Mouse (Mus musculus) cerebellum, adult (tissue): ENCODE results near the gene Grid1.

Source experiments
- ATAC-seq: cut with Nextera tagmentation; 2 replicates; pipeline ENCODE4 v1.9.2; 2017; ENCODE audit warnings: mild to moderate bottlenecking, moderate library complexity, mixed read lengths; ENCODE audit not compliant: insufficient number of reproducible peaks, low FRiP score, low TSS enrichment

Gene Grid1

DNA sequence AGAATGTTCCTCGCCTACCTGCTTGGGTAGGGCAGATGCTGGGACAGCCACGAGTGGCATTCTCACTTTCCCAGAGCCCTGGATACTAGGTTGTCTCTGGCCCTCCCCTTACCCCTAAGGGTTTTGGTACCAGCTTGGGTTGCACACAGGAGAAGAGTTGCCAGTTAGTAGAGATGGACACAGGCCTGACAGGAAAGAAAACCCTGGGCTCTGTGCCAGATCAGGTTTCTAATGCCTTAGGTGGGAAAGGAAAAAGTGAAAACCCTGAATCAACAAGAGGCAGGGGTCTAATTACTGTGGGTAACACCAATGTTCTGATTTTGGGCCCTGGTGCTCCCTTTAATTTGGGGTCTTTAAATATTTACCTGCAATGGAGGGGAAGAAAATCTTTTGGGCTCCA lies 88.5 kb downstream of the Grid1 start:
- no peak for ATAC-seq

DNA sequence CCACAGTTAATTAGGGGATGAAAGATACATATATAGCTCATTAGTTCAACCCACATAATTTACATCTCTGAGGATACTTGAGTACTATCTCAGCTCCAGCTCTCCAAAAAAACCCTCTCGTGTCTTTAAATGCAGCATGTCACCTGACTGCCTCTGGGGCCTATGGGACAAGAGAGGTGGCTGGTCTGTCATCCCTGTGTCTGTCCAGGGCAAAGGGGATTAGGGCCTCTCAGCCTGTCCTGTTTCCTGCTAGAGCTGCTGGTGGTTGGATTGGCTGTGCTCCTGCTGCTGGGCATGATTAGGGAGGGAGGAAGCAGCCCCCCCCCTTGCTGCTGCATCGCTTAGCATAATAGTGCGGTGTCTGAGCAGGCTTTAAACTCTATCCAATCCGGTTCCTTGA lies 88.9 kb downstream of the Grid1 start:
- ATAC-seq, result no peak

GRCm38 (mm10) chr14:34916315-34916714 lies 96.4 kb downstream of the Grid1 start:
- ATAC-seq, result no peak

DNA sequence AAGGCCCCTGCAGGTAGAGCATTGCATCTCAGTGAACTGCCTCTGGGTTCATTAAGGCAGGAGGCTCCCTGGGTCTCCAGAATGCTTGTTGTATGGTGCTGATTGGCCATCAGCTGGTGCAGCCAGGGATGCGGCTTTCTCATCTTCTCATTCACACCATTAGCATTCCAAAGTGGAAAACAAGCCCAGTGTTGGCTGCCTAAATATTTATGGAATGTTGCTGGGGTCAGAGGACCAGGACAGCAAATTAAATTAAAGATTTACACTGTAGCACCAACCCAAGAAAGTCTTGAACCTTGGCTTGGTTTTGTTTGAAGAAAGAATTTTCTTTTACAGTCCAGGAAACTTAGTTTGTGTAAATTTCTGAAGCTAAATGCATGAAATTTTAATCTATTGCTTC lies 97.2 kb downstream of the Grid1 start:
- no peak for ATAC-seq

DNA sequence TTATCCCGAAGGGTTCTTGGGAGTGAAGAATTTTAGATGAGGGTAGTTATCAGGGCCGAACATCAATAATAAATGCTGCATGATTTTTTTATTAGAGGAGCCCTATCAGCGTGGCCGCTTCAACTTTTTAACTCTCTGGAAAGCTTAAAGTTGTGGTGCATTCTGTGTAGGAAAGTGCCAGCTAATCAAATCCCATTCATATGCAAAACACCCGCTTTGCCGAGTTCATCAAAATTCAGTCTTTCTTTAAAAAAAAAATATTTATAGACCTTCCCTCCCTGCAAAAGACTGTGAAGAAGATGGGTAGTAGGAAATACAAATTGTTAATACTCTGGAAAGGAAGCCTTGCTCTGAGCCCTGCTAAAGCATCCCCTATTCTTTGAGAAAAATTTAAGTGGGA lies 99.3 kb downstream of the Grid1 start:
- no peak for ATAC-seq

- ATAC-seq, result no peak
Measured at GRCm38 (mm10) chr14:34921265-34921664, 101.4 kb downstream of the Grid1 start.

- no peak for ATAC-seq
Measured at GRCm38 (mm10) chr14:34925021-34925420, 105.1 kb downstream of the Grid1 start.

- no peak for ATAC-seq
Measured at GRCm38 (mm10) chr14:34930040-34930719, 110.3 kb downstream of the Grid1 start.

DNA sequence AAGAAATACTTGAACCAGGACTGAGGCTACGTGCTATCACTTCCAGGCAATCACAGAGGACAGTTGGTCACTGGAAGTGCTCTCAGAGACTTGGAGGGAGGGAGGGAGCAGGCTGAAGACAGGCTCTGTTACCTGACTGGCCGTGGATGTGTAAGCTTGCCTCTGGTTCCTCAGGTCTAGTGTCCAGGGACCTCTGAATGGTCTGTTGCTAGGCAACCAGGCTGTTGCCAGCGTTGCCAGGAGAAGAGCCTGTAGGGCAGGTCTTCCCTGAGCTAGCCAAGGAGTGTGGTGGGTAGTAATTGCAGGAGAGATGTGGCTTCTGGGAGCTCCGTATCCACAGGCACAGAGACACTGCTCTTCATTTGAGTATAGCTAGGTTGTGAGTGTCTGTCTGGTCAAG lies 113.3 kb downstream of the Grid1 start:
- ATAC-seq, result no peak

DNA sequence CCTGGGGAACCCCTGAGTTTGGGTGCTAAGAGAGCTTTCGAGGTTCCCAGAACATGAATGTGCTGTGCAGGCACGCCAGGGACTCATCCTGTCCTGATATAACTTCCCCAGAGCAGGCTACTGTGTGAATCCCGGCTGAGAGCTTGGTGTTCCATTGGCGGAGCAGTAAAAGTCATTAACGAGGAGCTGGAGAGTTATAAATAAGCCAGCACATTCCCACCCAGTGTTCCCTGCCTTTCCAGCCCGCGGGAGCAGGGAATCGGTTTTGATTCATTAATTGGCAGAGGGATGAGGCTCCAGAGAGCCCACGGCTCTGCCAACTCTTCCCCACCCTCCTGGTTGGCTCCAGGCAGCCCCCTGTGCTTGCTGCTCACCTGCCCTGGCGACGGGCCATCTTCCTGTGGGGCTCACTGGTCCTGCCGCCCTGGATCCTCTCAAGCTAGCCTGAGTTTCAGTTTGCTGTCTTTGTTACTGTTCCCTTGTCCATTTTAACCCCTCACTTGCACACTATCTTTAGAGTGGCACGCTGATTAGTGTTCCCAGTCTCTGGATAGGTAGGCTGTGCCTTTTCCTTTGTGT lies 116.4 kb downstream of the Grid1 start:
- no peak for ATAC-seq

DNA sequence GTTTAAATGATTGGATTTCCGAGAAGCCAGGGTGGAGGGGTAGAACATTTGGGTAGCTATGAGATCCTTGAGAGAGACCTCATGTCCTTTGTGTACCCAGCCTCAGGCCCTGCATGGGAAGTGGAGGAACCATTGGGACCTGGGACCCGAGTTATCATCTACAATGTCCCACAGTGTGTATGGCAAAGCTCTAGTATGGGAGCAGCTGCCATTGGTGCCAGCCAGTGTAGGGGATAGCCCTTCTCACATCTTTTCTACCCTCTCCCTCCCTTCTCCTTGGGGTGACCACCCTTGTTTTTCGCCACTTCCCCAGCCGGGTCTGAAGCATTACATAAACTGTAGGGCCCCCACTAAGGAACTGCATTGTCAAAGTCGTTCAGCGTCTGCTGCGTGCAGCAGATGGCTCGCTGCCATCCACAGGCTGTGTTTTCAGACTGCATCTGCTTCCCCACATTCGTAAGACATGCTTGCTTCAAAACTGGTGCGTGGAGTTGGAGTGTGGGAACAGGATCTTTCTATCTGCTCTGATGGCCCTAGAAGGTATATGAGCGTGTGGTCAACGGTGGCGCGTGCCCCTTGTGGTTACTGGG lies 124.6 kb downstream of the Grid1 start:
- ATAC-seq, result no peak

- no peak for ATAC-seq
Measured at GRCm38 (mm10) chr14:34945471-34946313, 125.8 kb downstream of the Grid1 start.

- no peak for ATAC-seq
Measured at GRCm38 (mm10) chr14:34946314-34946583, 126.3 kb downstream of the Grid1 start.

DNA sequence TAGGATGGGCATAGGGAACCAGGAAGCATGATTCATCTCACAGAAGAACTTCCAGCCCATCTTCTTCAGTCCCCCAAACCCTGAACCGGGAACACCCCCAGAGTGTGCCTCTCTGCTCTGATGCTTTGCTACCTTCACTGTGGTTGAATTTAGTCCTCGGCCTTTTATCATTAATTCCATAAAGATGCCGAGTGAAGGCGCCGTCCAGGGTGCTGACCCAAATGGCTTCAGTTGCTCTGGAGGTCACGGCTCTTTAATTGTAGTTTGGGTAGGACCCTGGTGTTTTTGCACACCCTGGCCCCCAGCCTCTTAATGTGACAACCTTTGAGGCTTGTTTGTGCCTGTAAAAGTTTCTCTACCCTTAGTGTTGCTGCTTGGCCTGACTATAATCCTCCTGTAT lies 128.3 kb downstream of the Grid1 start:
- no peak for ATAC-seq

DNA sequence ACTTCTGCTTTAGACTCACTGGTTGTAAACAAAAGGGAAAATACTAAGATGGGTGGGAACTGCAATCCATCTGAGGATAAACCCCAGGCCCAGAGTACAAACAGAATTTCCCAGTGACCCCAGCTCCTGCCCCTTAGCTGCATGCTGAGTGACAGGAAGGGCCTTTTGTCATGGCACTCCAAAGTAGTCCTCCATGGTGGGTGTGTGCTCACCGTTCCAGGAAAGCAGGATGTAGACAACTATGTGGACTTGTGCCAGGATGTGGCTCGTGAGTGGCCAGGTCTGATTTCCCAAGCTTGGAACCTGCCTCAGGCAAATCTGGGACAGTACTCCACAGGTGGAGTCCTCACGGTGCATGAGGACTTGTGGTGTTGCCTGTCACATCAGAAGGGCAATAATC lies 132.4 kb downstream of the Grid1 start:
- no peak for ATAC-seq

DNA sequence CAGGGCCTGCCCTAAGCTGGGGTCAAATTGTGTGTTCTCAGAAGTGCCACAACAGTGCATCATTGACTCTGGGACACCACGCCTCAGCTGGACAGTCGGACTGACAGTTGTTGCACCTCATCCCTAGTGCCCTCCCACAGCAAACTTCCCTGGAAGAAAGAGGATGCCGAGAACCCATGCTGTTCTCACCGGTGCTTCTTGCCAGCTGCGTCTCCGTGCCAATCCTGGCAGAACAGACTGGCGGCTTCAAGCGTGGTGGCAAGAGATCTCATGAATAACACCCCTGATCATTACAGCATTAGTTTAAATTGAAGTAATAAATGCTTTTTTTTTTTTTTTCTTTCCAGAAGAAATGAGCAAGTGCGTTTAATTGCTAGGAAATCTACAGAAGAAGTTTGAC lies 133.7 kb downstream of the Grid1 start:
- ATAC-seq, result no peak

- ATAC-seq, result no peak
Measured at GRCm38 (mm10) chr14:34955689-34956088, 135.8 kb downstream of the Grid1 start.

DNA sequence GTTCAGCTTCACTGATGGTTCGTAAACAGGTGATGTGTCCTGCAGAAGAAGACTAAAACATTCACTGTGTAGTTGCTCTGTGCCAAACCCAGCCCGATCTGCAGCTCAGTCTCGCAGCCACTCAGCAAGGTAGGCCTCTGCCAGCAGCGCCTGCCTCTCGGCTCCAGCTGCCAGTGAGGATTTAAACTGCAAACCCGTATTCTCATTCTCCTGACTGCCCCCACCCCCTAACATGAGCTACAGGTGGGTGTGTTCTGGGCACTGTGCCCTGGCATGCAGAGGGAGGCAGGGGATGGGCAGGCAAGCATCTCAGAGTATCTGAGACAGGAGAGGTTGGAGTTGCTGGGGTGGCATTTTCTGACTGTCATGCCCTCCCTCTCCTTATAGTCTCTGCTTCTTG lies 140.3 kb downstream of the Grid1 start:
- no peak for ATAC-seq

DNA sequence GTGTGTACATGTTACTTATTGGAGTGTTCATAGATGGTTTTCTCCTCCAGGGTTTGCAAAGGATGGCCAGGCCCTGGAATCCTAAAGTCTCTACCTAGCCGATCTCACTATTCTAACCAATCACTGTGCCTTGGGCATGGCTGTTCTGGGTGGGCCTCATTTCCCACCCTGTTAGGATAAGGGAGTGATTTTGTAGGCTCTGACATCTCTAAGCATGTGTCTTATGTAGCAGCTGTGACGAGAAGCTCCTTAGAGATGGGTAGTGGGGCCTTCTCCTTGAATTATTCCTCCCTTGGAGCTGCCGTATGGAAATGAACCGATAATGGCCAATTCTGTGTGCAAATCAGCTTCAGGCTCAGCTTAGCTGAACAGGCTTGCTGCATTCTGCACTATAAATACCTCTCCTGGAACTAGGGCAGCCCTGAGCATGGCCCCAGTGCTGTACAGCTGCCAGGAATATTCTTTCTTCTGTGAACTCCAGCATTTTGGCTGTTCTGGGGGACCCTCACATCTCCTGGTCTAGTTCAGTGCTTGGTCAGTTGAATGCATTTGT lies 143.8 kb downstream of the Grid1 start:
- no peak for ATAC-seq

DNA sequence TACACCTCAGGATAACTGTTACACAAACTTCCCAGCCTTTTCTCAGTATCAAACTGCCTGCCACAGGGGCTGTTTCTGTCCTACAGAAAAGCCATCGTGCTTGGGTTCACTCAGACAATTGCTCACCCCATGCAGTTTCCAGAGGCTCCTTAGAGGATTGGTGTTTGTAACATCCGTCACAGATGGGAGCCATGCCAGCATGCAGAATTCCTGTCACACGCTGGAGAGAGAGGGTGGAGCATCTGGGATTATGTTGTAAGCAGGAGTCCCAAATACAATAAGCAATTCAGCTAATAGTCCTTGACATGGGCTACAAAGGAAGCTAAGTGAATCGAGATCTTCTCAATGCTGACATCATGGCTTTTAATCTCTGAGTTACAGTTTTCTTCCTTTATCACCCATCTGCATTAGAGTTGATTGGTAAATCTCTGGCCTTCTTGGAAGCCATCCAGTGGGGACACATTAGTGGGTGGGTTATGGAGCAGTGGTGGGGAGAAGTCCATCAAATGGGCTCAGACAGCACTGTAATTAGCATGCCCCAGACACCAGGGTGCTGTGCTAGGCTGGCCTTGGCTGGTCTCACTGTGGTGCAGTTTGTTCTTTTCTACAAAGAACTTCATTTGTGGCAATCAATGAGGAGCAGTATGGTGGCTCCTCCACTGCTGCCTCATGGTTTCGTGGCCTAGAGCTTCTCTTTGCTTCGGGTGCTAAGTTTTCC lies 149.4 kb downstream of the Grid1 start:
- ATAC-seq, result no peak

GRCm38 (mm10) chr14:34972930-34973329 lies 153.0 kb downstream of the Grid1 start:
- no peak for ATAC-seq
